Mouse (Mus musculus) embryonic facial prominence, embryonic 15.5 days (tissue): Measurements from ENCODE around the gene Olfr247. TPM values are rescaled to one million over a fixed set of nuclear protein-coding genes. Genes with fewer than 3 reads are reported as not detected.
"Not testable (repeated sequence)": the region's sequence is repeated elsewhere in the genome, so short reads cannot be mapped to it uniquely, and the experiment has no call there.

Experiments
- ATAC-seq: fragments of 200-750 bp; cut with Nextera tagmentation; 2 replicates; pipeline ENCODE4 v1.8.0; 2017; ENCODE audit warnings: low read depth, moderate TSS enrichment; ENCODE audit not compliant: insufficient number of reproducible peaks, low FRiP score, low TSS enrichment
- H3K27ac ChIP-seq: fragments of 300-500 bp; sonication (generic); replicated peaks from 2 replicates; pipeline ENCODE4 v1.5.1; 2015; ENCODE audit warnings: mild to moderate bottlenecking, inconsistent platforms
- H3K27me3 ChIP-seq: fragments of 300-500 bp; sonication (generic); 2 replicates; pipeline ENCODE4 v1.6.1; 2015; ENCODE audit warnings: inconsistent platforms
- H3K36me3 ChIP-seq: fragments of 300-500 bp; sonication (generic); 2 replicates; pipeline ENCODE4 v1.6.1; 2015; ENCODE audit warnings: mild to moderate bottlenecking, inconsistent platforms
- H3K4me1 ChIP-seq: fragments of 300-500 bp; sonication (generic); 2 replicates; pipeline ENCODE4 v1.6.1; 2015; ENCODE audit warnings: inconsistent platforms
- H3K4me2 ChIP-seq: fragments of 300-500 bp; sonication (generic); replicated peaks from 2 replicates; pipeline ENCODE4 v1.6.1; 2015; ENCODE audit warnings: mild to moderate bottlenecking, inconsistent platforms
- H3K4me3 ChIP-seq: fragments of 300-500 bp; sonication (generic); replicated peaks from 2 replicates; pipeline ENCODE4 v1.5.1; 2015; ENCODE audit warnings: mild to moderate bottlenecking, inconsistent platforms
- H3K9ac ChIP-seq: fragments of 300-500 bp; sonication (generic); 2 replicates; pipeline ENCODE4 v1.6.1; 2015; ENCODE audit warnings: inconsistent platforms
- H3K9me3 ChIP-seq: fragments of 300-500 bp; sonication (generic); replicated peaks from 2 replicates; pipeline ENCODE4 v1.6.1; 2016; ENCODE audit warnings: inconsistent platforms
- WGBS: fragments of 180-500 bp; shearing (Covaris S2); methylation state at CpG from one replicate; pipeline ENCODE4 v1.1.7; 2015; 5-methylcytosine and 5-hydroxymethylcytosine counted together
- polyA plus RNA-seq: library from polyadenylated mRNA; unstranded; fragments of >200 nt; fragmentation: Nextera tagmentation; extraction: Ambion mirVana; gene quantifications from 2 replicates; pipeline ENCODE4 v1.2.1, GENCODE M21; 2015

The Olfr247 gene
- 0.11 TPM in 1 of 2 replicates, not detected in the other for polyA plus RNA-seq

- not testable (repeated sequence) for H3K9me3 ChIP-seq, ATAC-seq, H3K4me3 ChIP-seq, H3K27ac ChIP-seq, H3K27me3 ChIP-seq, H3K4me1 ChIP-seq, H3K9ac ChIP-seq, H3K36me3 ChIP-seq, H3K4me2 ChIP-seq
- no CpG with 5 or more reads among the region's 2 CpGs for WGBS
Measured at GRCm38 (mm10) chr10:129976040-129976439, at the start of gene Olfr247. Gene Olfr247, minus strand, starts transcription at chr10:129976140.

GRCm38 (mm10) chr10:130012321-130012720 is 36.4 kb upstream of the Olfr247 start, which contains the start of gene Olfr820:
Gene Olfr820, plus strand, starts transcription at chr10:130012621.
- Histone ChIP-seq H3K9ac (no peak within 1 kb of the TSS), H3K9me3 (no peaks in the 10 kb centered on the region), H3K4me3 (no peak within 1 kb of the TSS), H3K27ac (no peak within 1 kb of the TSS), H3K27me3 (no peaks in the 10 kb centered on the region), H3K4me2 (no peak within 1 kb of the TSS), H3K36me3 (no peaks in the 10 kb centered on the region), H3K4me1 (no peaks in the 10 kb centered on the region)
- no peak for ATAC-seq

GRCm38 (mm10) chr10:130005366-130005765 is 29.4 kb upstream of the Olfr247 start:
- WGBS: 88% methylated on average over 4 of the region's 4 CpGs
- not testable (repeated sequence) for ATAC-seq, H3K9ac ChIP-seq, H3K4me1 ChIP-seq, H3K4me2 ChIP-seq, H3K27me3 ChIP-seq, H3K27ac ChIP-seq, H3K9me3 ChIP-seq, H3K36me3 ChIP-seq, H3K4me3 ChIP-seq

- WGBS: 87% methylated on average over 4 of the region's 4 CpGs
- H3K9ac ChIP-seq, H3K4me2 ChIP-seq, H3K36me3 ChIP-seq, H3K9me3 ChIP-seq, H3K4me1 ChIP-seq, H3K27ac ChIP-seq, ATAC-seq, H3K27me3 ChIP-seq, H3K4me3 ChIP-seq: not testable (repeated sequence)
Measured at GRCm38 (mm10) chr10:130004104-130004503, 28.2 kb upstream of the Olfr247 start.

- not testable (repeated sequence) for H3K4me3 ChIP-seq, H3K4me1 ChIP-seq, H3K36me3 ChIP-seq, ATAC-seq, H3K9me3 ChIP-seq, H3K9ac ChIP-seq, H3K4me2 ChIP-seq, H3K27ac ChIP-seq, H3K27me3 ChIP-seq
- WGBS: no CpG with 5 or more reads among the region's 1 CpGs
Measured at GRCm38 (mm10) chr10:129984962-129985361, 9.0 kb upstream of the Olfr247 start, which contains the start of gene Gm10310. Gene Gm10310, minus strand, starts transcription at chr10:129985062.

- H3K4me1 ChIP-seq, H3K27me3 ChIP-seq, ATAC-seq, H3K4me2 ChIP-seq, H3K9me3 ChIP-seq, H3K36me3 ChIP-seq, H3K27ac ChIP-seq, H3K9ac ChIP-seq, H3K4me3 ChIP-seq: not testable (repeated sequence)
- WGBS: no CpG with 5 or more reads among the region's 3 CpGs
Measured at GRCm38 (mm10) chr10:129981867-129982266, 5.9 kb upstream of the Olfr247 start.

GRCm38 (mm10) chr10:129972994-129973393 is 2.9 kb downstream of the Olfr247 start:
- no CpG with 5 or more reads among the region's 3 CpGs for WGBS
- H3K4me1 ChIP-seq, H3K27me3 ChIP-seq, H3K4me2 ChIP-seq, H3K36me3 ChIP-seq, H3K4me3 ChIP-seq, ATAC-seq, H3K27ac ChIP-seq, H3K9ac ChIP-seq, H3K9me3 ChIP-seq: not testable (repeated sequence)

- H3K9ac ChIP-seq, H3K9me3 ChIP-seq, ATAC-seq, H3K4me2 ChIP-seq, H3K4me1 ChIP-seq, H3K27me3 ChIP-seq, H3K27ac ChIP-seq, H3K36me3 ChIP-seq, H3K4me3 ChIP-seq: not testable (repeated sequence)
- WGBS: 72% methylated on average over 2 of the region's 2 CpGs
Measured at GRCm38 (mm10) chr10:129967166-129967565, 8.8 kb downstream of the Olfr247 start, which contains the start of gene Olfr819. Gene Olfr819, minus strand, starts transcription at chr10:129967266.

GRCm38 (mm10) chr10:129966232-129966631 is 9.7 kb downstream of the Olfr247 start:
- not testable (repeated sequence) for H3K27ac ChIP-seq, H3K36me3 ChIP-seq, H3K4me1 ChIP-seq, H3K4me2 ChIP-seq, ATAC-seq, H3K27me3 ChIP-seq, H3K4me3 ChIP-seq, H3K9me3 ChIP-seq, H3K9ac ChIP-seq
- WGBS: 92% methylated on average over 2 of the region's 3 CpGs

- 96% methylated on average over 2 of the region's 2 CpGs for WGBS
- no peak within 1 kb of the TSS for H3K4me2 ChIP-seq
- H3K27me3 ChIP-seq: no peaks in the 10 kb centered on the region
- no peak within 1 kb of the TSS for H3K9ac ChIP-seq
- no peak within 1 kb of the TSS for H3K4me3 ChIP-seq
- H3K27ac ChIP-seq: no peak within 1 kb of the TSS
- no peaks in the 10 kb centered on the region for H3K36me3 ChIP-seq
- H3K9me3 ChIP-seq: no peaks in the 10 kb centered on the region
- no peaks in the 10 kb centered on the region for H3K4me1 ChIP-seq
- ATAC-seq: no peak
Measured at GRCm38 (mm10) chr10:129949000-129949399, 26.9 kb downstream of the Olfr247 start, which contains the start of gene Olfr818. Gene Olfr818, minus strand, starts transcription at chr10:129949100.
